Mouse (Mus musculus): ENCODE results near the gene Hist3h2ba. TPM values are rescaled to one million over a fixed set of nuclear protein-coding genes. Genes with fewer than 3 reads are reported as not detected.

Hist3h2ba gene
- total and polyA plus RNA-seq, 3 experiments, result 0.21 to 48.2 TPM; not detected in 1

DNA sequence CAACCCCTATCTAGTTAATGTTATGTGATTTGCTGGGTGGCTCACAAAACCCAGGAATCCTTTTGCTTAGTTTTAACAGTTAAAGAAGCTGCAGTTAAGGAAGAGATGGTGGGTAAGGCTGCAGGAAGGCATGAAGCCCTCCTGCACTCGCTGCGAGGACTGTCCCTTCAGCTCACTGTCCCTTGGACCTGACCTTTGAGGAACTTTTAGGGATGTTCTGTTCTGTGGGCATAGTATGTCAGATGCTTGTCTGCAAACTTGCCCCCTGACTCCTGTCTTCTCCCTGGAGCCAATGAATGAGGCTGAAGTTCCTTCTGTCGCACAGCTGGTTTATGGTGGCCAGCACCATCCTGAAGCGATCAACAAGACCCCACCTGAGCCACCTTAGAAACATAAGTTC is 40.4 kb downstream of the Hist3h2ba start:
- Histone ChIP-seq H3K4me3 (ENCODE audit: control insufficient read depth in 1 of 2, insufficient read depth in 1 of 2, low read depth in 2 of 2, low read length in 2 of 2) (no peak overlapping the region), H3K9ac (ENCODE audit: control insufficient read depth, low read depth, low read length, poor library complexity, severe bottlenecking) (no peak overlapping the region), H3K36me3 (ENCODE audit: control insufficient read depth in 1 of 2, insufficient read depth in 2 of 2, low read length in 2 of 2) (peaks cover 10 to 13% of the 10 kb centered on the region in 2 experiments; a peak in 3 of 4 replicates), H3K79me2 (ENCODE audit: control insufficient read depth, insufficient read depth, low read length, poor library complexity) (no peaks in the 10 kb centered on the region), H3K27me3 (ENCODE audit: control insufficient read depth in 1 of 2, insufficient read depth in 2 of 2, low read length in 2 of 2) (no peaks in the 10 kb centered on the region), H3K27ac (ENCODE audit: control insufficient read depth, low read depth, low read length) (no peak overlapping the region), H3K9me3 (replicated peaks; ENCODE audit: insufficient read depth, low read length) (no peaks in the 10 kb centered on the region), H3K4me1 (ENCODE audit: control insufficient read depth in 1 of 2, insufficient read depth in 2 of 2, low read length in 2 of 2) (peaks cover 0 to 19% of the 10 kb centered on the region in 2 experiments; a peak in 3 of 4 replicates)
- DNase-seq (ENCODE audit: low read depth, low spot score), result no peak
- TF ChIP-seq CTCF (IDR thresholded peaks at IDR 0.05 in 2 of 3, conservative IDR thresholded peaks at IDR 0.05 in 1 of 3; ENCODE audit: control insufficient read depth in 1 of 3, insufficient read depth in 1 of 3, low read depth in 2 of 3, low read length in 3 of 3, poor library complexity in 1 of 3, severe bottlenecking in 1 of 3) (no peak), MYB (IDR thresholded peaks at IDR 0.05; ENCODE audit: low read depth, low read length) (no peak), CHD1 (IDR thresholded peaks at IDR 0.05; ENCODE audit: low read depth, low read length) (no peak), ZC3H11A (IDR thresholded peaks at IDR 0.05; ENCODE audit: low read depth, low read length) (no peak), MAFK (IDR thresholded peaks at IDR 0.05; ENCODE audit: borderline replicate concordance, low read depth, low read length) (no peak), EP300 (IDR thresholded peaks at IDR 0.05; ENCODE audit: low read depth in 1 of 2, low read length in 2 of 2) (no peak), GATA1 (IDR thresholded peaks at IDR 0.05; ENCODE audit: low read depth, low read length) (no peak), RCOR1 (IDR thresholded peaks at IDR 0.05; ENCODE audit: low read depth, low read length) (no peak), TCF12 (IDR thresholded peaks at IDR 0.05; ENCODE audit: low read depth, low read length) (no peak), JUND (IDR thresholded peaks at IDR 0.05; ENCODE audit: low read depth, low read length) (no peak), BHLHE40 (IDR thresholded peaks at IDR 0.05; ENCODE audit: borderline replicate concordance, low read depth, low read length) (no peak), USF1 (IDR thresholded peaks at IDR 0.05; ENCODE audit: low read depth, low read length) (no peak), E2F4 (IDR thresholded peaks at IDR 0.05; ENCODE audit: borderline replicate concordance, low read depth, low read length) (no peak), NELFE (IDR thresholded peaks at IDR 0.05; ENCODE audit: low read depth, low read length) (no peak), ZMIZ1 (IDR thresholded peaks at IDR 0.05; ENCODE audit: low read depth, low read length) (no peak), TAL1 (IDR thresholded peaks at IDR 0.05; ENCODE audit: low read length) (no peak), MAZ (IDR thresholded peaks at IDR 0.05; ENCODE audit: low read depth, low read length) (no peak)

DNA sequence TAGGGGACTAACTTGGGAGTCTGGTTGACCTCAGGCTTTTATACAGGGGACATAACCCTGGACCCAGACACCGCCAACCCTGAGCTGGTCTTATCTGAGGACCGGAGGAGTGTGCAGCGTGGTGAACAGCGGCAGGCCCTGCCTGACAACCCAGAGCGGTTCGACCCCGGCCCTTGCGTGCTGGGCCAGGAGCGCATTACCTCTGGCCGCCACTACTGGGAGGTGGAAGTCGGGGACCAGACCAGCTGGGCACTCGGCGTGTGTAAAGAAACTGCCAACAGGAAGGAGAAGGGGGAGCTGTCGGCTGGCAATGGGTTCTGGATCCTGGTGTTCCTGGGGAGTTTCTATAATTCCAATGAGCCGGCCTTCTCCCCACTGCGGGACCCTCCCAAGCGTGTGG is 41.4 kb downstream of the Hist3h2ba start:
- Histone ChIP-seq H3K4me1 (ENCODE audit: control insufficient read depth in 1 of 2, insufficient read depth in 2 of 2, low read length in 2 of 2) (peaks cover 0 to 19% of the 10 kb centered on the region in 2 experiments; a peak in 3 of 4 replicates), H3K27ac (ENCODE audit: control insufficient read depth, low read depth, low read length) (no peak overlapping the region), H3K9ac (ENCODE audit: control insufficient read depth, low read depth, low read length, poor library complexity, severe bottlenecking) (no peak overlapping the region), H3K27me3 (ENCODE audit: control insufficient read depth in 1 of 2, insufficient read depth in 2 of 2, low read length in 2 of 2) (no peaks in the 10 kb centered on the region), H3K36me3 (ENCODE audit: control insufficient read depth in 1 of 2, insufficient read depth in 2 of 2, low read length in 2 of 2) (peaks cover 10 to 13% of the 10 kb centered on the region in 2 experiments; a peak in 3 of 4 replicates), H3K79me2 (ENCODE audit: control insufficient read depth, insufficient read depth, low read length, poor library complexity) (no peaks in the 10 kb centered on the region), H3K4me3 (ENCODE audit: control insufficient read depth in 1 of 2, insufficient read depth in 1 of 2, low read depth in 2 of 2, low read length in 2 of 2) (no peak overlapping the region), H3K9me3 (replicated peaks; ENCODE audit: insufficient read depth, low read length) (no peaks in the 10 kb centered on the region)
- no peak for DNase-seq (ENCODE audit: low read depth, low spot score)
- TF ChIP-seq MEF2A (IDR thresholded peaks at IDR 0.05; ENCODE audit: extremely low read depth, insufficient replicate concordance, low read depth, low read length, poor library complexity, severe bottlenecking), result no peak

All from MEL (cell line).